Mouse (Mus musculus): ENCODE measurements around the gene Mafb.

Mafb gene

DNA sequence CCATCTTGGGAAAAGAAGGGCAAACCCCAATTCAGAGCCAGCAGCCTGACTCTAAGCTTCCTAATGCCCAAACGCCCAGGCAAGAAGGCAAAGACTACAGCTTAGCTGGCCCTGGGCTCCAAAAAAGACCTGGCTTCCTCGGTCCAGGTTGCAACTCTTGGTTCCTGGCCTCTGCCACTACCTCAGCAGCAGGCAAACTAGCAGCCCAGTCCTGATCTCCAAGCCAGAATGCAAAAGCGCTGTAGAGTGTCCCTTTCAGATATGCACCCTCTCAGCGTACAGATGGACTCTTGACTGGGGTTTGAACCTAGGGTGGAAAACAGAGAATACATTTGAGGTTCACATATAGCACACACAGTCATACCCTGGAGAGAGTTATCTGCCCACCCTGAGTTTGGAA lies 3.7 kb downstream of the Mafb start:
- no peak for DNase-seq

- no peak for DNase-seq
Observed at GRCm38 (mm10) chr2:160361442-160362121, 5.3 kb downstream of the Mafb start.

GRCm38 (mm10) chr2:160360234-160360874 lies 6.5 kb downstream of the Mafb start:
- no peak for DNase-seq

DNA sequence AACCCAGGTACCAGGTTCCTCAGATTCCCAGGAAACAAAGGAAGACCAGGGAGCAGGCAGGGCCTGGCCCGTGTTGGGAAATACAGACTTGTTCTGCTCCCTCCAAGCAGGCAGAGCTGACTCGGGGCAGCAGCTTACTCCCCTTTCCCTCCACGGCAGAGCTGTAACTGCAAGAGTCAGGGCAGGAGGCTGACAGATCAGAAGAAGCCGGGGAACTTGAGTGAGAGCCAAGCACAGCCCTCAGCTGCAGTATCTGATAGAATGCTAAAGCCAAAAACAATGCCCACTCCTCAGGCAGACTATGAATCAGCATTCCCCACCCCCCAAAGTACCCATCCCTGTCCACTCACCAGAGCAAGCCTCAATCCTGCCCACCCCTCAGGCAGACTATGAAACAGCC lies 8.0 kb downstream of the Mafb start:
- DNase-seq = no peak

- DNase-seq = no peak
Observed at GRCm38 (mm10) chr2:160357442-160357841, 9.4 kb downstream of the Mafb start.

- no peak for DNase-seq
Observed at GRCm38 (mm10) chr2:160356132-160356531, 10.7 kb downstream of the Mafb start.

GRCm38 (mm10) chr2:160354319-160354718 lies 12.5 kb downstream of the Mafb start:
- DNase-seq = no peak

DNA sequence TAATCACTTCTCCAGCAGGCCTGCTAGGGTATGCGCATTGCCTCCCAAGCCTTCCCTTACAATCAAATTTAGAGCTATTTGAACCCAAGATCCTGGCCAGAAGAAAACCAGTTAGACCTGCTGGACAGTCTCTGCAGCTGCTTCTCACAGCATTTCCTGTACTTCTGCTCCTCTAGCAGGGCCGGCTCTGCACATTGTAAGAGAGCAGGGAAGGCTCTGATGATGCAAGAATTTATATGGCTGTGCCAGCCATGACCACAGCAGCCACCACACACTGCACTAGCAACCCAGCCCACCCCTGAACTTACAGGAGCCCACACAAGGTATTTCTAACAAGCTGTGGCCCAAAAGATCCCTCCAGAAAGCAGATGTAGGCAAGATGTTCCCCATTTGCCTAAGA lies 13.3 kb downstream of the Mafb start:
- no peak for DNase-seq

GRCm38 (mm10) chr2:160351038-160351574 lies 15.8 kb downstream of the Mafb start:
- no peak for DNase-seq

GRCm38 (mm10) chr2:160349578-160349977 lies 17.3 kb downstream of the Mafb start:
- no peak for DNase-seq

DNA sequence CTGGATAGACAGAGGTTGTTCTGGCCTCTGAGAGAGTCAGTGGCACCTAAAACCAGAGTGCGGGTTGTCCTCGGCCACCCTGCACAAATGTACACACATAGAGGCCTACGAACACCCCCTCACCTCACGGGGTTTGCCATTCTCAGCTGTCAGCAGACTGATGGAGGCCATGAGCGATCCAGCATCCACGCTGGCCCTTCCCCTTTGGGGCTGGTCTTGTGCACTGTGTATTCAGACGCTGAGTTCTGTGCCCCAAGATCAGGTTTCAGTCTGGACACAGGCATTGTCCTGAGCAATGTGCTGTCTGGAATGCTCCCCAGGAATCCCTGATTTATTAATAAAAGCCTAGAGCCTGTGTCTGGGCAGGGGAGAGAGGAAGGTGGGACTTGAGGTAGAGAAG lies 18.1 kb downstream of the Mafb start:
- no peak for DNase-seq

DNA sequence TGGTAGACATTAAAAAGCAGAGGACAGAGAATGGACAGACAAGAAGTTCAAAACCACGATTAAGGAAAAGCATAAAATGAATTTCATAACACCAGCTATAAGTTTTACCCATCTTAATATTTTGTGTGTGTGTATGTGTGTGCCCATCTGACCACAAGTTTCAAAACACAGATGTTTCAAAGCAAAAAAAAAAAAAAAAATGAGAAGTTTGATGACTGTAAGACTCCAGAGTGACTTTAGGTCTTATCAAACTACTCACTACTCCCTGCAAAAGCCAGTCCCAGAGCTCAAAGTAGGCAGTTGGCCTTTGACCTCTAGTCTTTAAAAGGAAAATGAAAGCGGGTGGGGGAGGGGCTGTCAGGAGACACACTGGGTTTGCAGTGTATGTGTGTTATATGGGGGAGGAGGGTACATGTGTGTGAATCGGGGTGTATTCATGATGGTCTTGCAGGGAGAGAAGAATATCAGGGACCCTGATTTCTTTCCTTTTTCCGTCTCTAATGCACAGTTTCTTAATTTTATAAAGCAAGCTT lies 18.7 kb downstream of the Mafb start:
- no peak for DNase-seq

DNA sequence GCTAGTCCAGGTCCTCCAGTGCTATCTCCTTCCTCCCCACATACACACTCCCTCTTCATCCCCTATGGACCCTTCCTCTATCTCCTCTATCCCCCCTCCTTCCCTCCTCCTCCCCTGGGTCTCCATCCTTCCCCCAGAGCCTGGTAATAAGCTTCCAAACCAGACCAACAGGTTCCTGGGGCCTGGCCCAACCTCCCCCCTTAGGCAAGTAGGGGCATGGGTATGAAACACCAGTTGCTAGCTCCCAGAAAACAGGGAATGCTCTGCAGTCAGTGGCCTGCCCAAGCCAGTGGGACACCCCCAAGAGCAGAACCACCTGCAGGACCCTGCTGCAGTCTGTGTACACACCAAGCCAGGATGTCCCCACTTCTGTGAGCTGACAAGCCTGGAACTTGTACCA lies 21.2 kb downstream of the Mafb start:
- no peak for DNase-seq

DNA sequence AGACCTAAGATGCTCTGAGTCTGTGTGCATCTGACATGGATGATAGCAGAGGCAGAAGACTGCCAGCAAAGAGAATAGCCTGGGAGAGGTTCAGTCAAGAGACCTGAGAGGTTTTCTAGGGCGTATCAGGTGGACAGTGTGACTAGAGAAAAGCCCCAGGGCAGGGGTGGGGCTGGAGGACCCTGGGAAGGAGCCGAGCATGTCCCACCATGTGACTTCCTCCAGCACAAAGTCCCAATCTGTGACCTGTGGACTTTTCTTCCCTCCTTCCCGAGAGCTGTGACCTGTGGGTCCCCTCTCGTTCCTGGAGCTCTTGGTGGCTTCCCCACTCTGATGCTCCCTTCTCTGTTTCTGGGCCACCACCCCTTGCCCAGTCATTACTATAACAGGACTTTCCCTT lies 26.7 kb downstream of the Mafb start:
- DNase-seq = no peak

- no peak for DNase-seq
Observed at GRCm38 (mm10) chr2:160339595-160339994, 27.3 kb downstream of the Mafb start.

DNA sequence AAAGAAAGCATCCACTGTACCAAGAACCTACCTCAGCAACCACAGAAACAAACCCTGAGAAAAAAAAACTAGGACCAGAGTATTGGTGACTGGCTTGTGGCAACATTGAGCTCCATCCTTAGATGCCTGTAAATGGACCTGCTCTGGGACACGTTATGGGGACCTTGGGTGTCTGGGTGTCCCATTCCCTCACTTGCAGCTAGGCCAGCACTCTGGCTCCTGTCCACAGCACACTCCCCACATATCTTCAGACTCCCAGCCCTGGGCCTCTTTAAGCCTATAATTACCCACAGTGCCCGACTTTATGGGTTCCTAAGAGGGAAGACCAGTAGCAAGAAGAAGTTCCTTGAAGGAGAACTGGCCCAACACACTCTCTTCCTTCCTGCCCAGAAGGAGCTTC lies 30.8 kb downstream of the Mafb start:
- DNase-seq = no peak

DNA sequence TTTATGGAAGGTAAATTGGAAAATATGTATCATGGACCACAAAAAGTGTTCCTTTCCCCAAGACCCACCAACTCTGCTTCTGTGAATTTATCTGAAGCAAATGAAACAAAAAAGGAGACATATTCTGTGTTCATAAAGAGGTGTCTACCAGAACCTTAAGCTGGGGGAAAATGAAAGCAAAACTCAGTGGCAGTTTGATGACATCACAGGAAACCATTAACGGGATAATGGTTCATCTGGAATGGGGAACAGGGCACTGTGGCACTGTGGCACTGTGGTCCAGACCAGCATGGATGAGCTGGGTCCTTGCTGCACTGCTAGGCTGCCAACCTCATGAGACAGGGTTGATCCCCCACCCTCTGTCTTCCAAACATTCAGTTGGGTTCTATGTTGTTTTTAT lies 31.8 kb downstream of the Mafb start:
- DNase-seq = no peak

- no peak for DNase-seq
Observed at GRCm38 (mm10) chr2:160334111-160334661, 32.7 kb downstream of the Mafb start, which contains the start of gene Gm826. TSS of gene Gm826 (minus strand) at chr2:160334162.

- DNase-seq = no peak
Observed at GRCm38 (mm10) chr2:160332516-160333325, 34.1 kb downstream of the Mafb start.

DNA sequence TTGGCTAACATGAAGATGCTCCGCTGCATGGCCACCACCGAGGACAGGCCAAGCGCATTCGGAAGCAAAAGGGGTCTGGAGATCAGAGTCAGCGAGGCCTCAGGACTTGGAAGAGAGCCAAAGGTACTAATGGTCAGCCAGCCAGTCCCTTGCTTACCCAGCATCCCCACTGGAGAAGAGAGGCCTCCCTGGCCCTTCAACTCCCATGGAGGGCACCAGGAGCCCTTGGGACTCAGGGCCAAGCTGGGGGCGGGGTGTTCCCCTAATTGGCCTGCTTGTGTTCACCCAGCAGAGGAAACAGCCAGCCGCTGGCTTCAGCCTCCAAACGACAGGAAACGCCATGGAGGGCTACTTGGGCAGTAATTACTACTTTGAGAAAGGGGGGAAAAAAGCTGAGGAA lies 38.0 kb downstream of the Mafb start:
- no peak for DNase-seq

DNA sequence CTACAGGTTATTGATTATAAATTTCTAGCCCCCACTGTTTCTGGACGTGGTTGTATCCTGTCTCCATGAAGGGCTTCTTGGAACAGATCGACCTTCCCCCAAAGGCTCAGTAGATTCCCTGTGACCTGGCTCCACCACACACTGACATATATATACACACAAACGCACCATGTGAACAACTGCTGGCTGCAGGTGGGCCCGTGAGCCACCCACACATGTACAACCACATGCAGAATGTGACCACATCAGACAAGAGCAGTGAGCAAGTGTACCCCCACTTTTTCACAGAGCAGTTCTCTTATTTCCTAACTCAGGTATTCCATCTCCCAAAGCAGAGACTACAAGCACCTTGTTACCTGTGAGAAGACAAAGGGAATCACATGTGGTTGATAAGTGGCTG lies 39.1 kb downstream of the Mafb start:
- DNase-seq = no peak

DNA sequence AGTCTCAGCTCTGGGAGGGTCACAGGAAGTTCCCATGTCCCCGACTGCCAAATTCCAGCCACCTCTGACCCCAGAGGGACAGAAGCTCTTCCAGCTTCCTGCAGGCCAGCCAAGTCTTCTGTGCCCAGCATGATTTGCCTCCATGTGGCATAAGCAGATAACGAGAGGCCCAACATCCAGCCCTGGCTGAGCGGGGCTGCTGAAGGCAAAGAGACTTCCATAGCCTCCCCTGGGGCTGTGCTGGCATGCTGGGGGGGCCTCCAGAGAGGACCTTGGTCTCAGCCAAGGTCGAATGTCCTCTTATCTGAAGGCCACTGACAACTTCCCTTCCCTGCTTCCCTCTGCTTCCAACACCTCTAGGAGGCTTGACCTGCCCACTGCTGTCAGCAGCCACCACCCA lies 39.7 kb downstream of the Mafb start:
- DNase-seq = no peak

DNA sequence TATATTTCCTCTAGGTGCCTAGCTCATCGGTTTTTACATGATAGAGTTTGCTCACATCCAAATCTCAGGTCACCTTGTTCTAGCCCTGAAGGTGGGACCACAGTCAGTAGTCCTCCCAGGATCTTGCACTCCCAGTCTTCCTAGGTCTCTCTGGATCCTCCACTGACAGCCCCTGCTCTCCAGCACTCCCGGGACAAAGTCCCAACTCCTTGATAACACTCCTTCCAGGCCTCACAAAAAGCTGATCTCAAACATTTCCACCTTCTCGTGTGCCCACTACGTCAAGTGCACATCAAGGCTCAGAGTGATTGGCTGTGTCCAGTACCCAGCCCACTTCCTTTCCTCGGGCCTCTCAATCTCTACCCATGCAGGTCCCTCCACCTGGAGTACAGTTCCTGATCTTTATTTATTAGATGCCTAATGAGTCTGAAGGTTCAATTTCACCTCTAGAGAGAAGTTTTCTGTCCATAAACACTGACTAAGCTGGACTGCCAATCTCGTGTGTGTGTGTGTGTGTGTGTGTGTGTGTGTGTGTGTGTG lies 41.7 kb downstream of the Mafb start:
- DNase-seq = no peak

All from cerebellum, adult 8-10 months (tissue).